Mouse (Mus musculus): ENCODE measurements around the gene Upp1.
A peak's percentile ranks its signal among the peaks of the same experiment; 100 is the strongest.

The Upp1 gene

GRCm38 (mm10) chr11:9150403-9150802 lies 32.5 kb downstream of the Upp1 start:
- peak; percentile 57 for DNase-seq (ENCODE audit: low read depth, low spot score)

- DNase-seq (ENCODE audit: low read depth, low spot score): no peak
Observed at GRCm38 (mm10) chr11:9159953-9160352, 42.0 kb downstream of the Upp1 start.

- DNase-seq (ENCODE audit: low read depth, low spot score): no peak
Observed at GRCm38 (mm10) chr11:9167331-9167730, 49.4 kb downstream of the Upp1 start.

GRCm38 (mm10) chr11:9181477-9181876 lies 63.6 kb downstream of the Upp1 start:
- no peak for DNase-seq (ENCODE audit: low read depth, low spot score)

All from ZHBTc4 (cell line).